ENCODE assay signal across 22 mouse cellular contexts in genomic region chr6:116893299-116893698, GRCm38 (mm10).
DNase-seq lines count a peak whose midpoint lies in the region; ATAC-seq and TF ChIP-seq lines count a peak whose summit lies in the region.
"Had no signal": no experiment of that assay in that cellular context is flagged by ENCODE, and none has a peak within 500 bp of the region (broad histone marks: within the 10 kb centered on the region; RNA-seq: fewer than 3 reads in every experiment).

No protein-coding gene starts in this region.

- H3K36me3 ChIP-seq in embryonic facial prominence, embryonic 13.5 days = no peaks in the 10 kb centered on the region
- H3K36me3 ChIP-seq in embryonic facial prominence, embryonic 10.5 days (replicated peaks) = no peaks in the 10 kb centered on the region
- H3K36me3 ChIP-seq in limb, embryonic 14.5 days (ENCODE audit: control insufficient read depth, insufficient read depth, low read length) = no peaks in the 10 kb centered on the region
- H3K36me3 ChIP-seq in limb, embryonic 10.5 days = no peaks in the 10 kb centered on the region
- no peaks in the 10 kb centered on the region for H3K36me3 ChIP-seq in stomach, embryonic 15.5 days
- H3K36me3 ChIP-seq: embryonic facial prominence, embryonic 15.5 days; limb, embryonic 13.5 days; liver, embryonic 13.5 days; midbrain, embryonic 15.5 days; neural tube, embryonic 15.5 days had no signal

- peak overlapping the region; percentile 57 for H3K27ac ChIP-seq in embryonic facial prominence, embryonic 13.5 days
- H3K27ac ChIP-seq in embryonic facial prominence, embryonic 10.5 days (replicated peaks) = no peak overlapping the region
- no peak overlapping the region for H3K27ac ChIP-seq in limb, embryonic 14.5 days (replicated peaks; ENCODE audit: low read depth, low read length)
- no peak overlapping the region for H3K27ac ChIP-seq in limb, embryonic 10.5 days
- peak overlapping the region; percentile 49 for H3K27ac ChIP-seq in stomach, embryonic 15.5 days
- H3K27ac ChIP-seq: embryonic facial prominence, embryonic 15.5 days; hindbrain, embryonic 14.5 days; limb, embryonic 13.5 days; liver, embryonic 13.5 days; midbrain, embryonic 15.5 days; neural tube, embryonic 15.5 days had no signal

- TF ChIP-seq POLR2A in limb, embryonic 14.5 days (IDR thresholded peaks at IDR 0.05; ENCODE audit: borderline replicate concordance, extremely low read depth, insufficient read depth, insufficient read length) = no peak

- H3K4me2 ChIP-seq in embryonic facial prominence, embryonic 13.5 days = no peak overlapping the region
- no peak overlapping the region for H3K4me2 ChIP-seq in limb, embryonic 14.5 days (replicated peaks; ENCODE audit: low read depth, low read length, severe bottlenecking)
- no peak overlapping the region for H3K4me2 ChIP-seq in stomach, embryonic 15.5 days
- H3K4me2 ChIP-seq: embryonic facial prominence, embryonic 15.5 days; hindbrain, embryonic 14.5 days; limb, embryonic 13.5 days; liver, embryonic 13.5 days; midbrain, embryonic 15.5 days; neural tube, embryonic 15.5 days had no signal

- no peak overlapping the region for H3K9ac ChIP-seq in embryonic facial prominence, embryonic 13.5 days
- H3K9ac ChIP-seq in limb, embryonic 14.5 days (ENCODE audit: low read depth, low read length, severe bottlenecking) = no peak overlapping the region
- H3K9ac ChIP-seq in stomach, embryonic 15.5 days = no peak overlapping the region
- H3K9ac ChIP-seq: embryonic facial prominence, embryonic 15.5 days; hindbrain, embryonic 14.5 days; limb, embryonic 13.5 days; liver, embryonic 13.5 days; midbrain, embryonic 15.5 days; neural tube, embryonic 15.5 days had no signal

- WGBS in embryonic facial prominence, embryonic 13.5 days = 47% methylated on average over 8 of the region's 8 CpGs
- 90% methylated on average over 8 of the region's 8 CpGs for WGBS in embryonic facial prominence, embryonic 10.5 days
- WGBS in limb, embryonic 14.5 days = 67% methylated on average over 8 of the region's 8 CpGs
- 90% methylated on average over 8 of the region's 8 CpGs for WGBS in limb, embryonic 10.5 days
- WGBS in stomach, embryonic 15.5 days = 43% methylated on average over 8 of the region's 8 CpGs

- no peak for DNase-seq in embryonic facial prominence, embryonic 10.5 days (ENCODE audit: low spot score)
- peak; percentile 52 for DNase-seq in limb, embryonic 14.5 days (ENCODE audit: low spot score)
- DNase-seq in limb, embryonic 10.5 days (ENCODE audit: low spot score) = no peak
- DNase-seq in NIH3T3 (ENCODE audit: low read depth) = peak; percentile 6
- no peak for DNase-seq in thymus, postnatal 14 days
- DNase-seq: adrenal gland, postnatal 36 days; cerebellum, adult 11 months; cerebellum, postnatal 25 days; heart, postnatal 4 days; kidney, adult 18-20 months; kidney, postnatal 4 days; liver, embryonic 13.5 days; lung, adult 2 months; thymus, postnatal 36 days had no signal

- peaks cover 34% of the 10 kb centered on the region for H3K4me1 ChIP-seq in embryonic facial prominence, embryonic 13.5 days
- H3K4me1 ChIP-seq in embryonic facial prominence, embryonic 10.5 days = peaks cover 9% of the 10 kb centered on the region
- peaks cover 10% of the 10 kb centered on the region for H3K4me1 ChIP-seq in limb, embryonic 14.5 days (ENCODE audit: control insufficient read depth, insufficient read depth, low read length)
- peaks cover 5% of the 10 kb centered on the region for H3K4me1 ChIP-seq in limb, embryonic 10.5 days
- peaks cover 10% of the 10 kb centered on the region; the same call in 1 of the 2 replicates for H3K4me1 ChIP-seq in stomach, embryonic 15.5 days
- H3K4me1 ChIP-seq: liver, embryonic 13.5 days; midbrain, embryonic 15.5 days had no signal

- no peaks in the 10 kb centered on the region for H3K9me3 ChIP-seq in embryonic facial prominence, embryonic 13.5 days
- H3K9me3 ChIP-seq in embryonic facial prominence, embryonic 10.5 days = no peaks in the 10 kb centered on the region
- no peaks in the 10 kb centered on the region for H3K9me3 ChIP-seq in limb, embryonic 14.5 days (ENCODE audit: control insufficient read depth, low read length)
- no peaks in the 10 kb centered on the region for H3K9me3 ChIP-seq in limb, embryonic 10.5 days (replicated peaks)
- H3K9me3 ChIP-seq in stomach, embryonic 15.5 days = no peaks in the 10 kb centered on the region
- H3K9me3 ChIP-seq: embryonic facial prominence, embryonic 15.5 days; limb, embryonic 13.5 days; liver, embryonic 13.5 days; midbrain, embryonic 15.5 days; neural tube, embryonic 15.5 days had no signal

- H3K4me3 ChIP-seq in embryonic facial prominence, embryonic 13.5 days = no peak overlapping the region
- H3K4me3 ChIP-seq in embryonic facial prominence, embryonic 10.5 days = no peak overlapping the region
- H3K4me3 ChIP-seq in limb, embryonic 14.5 days (replicated peaks; ENCODE audit: low read length) = no peak overlapping the region
- no peak overlapping the region for H3K4me3 ChIP-seq in limb, embryonic 10.5 days
- no peak overlapping the region for H3K4me3 ChIP-seq in stomach, embryonic 15.5 days (replicated peaks)
- H3K4me3 ChIP-seq: embryonic facial prominence, embryonic 15.5 days; limb, embryonic 13.5 days; liver, embryonic 13.5 days; midbrain, embryonic 15.5 days; myocyte; neural tube, embryonic 15.5 days had no signal

- no peaks in the 10 kb centered on the region for H3K27me3 ChIP-seq in embryonic facial prominence, embryonic 13.5 days
- H3K27me3 ChIP-seq in embryonic facial prominence, embryonic 10.5 days (replicated peaks; ENCODE audit: low read depth, poor library complexity, severe bottlenecking) = no peaks in the 10 kb centered on the region
- no peaks in the 10 kb centered on the region for H3K27me3 ChIP-seq in limb, embryonic 14.5 days (ENCODE audit: control insufficient read depth, insufficient read depth, low read length)
- H3K27me3 ChIP-seq in limb, embryonic 10.5 days (ENCODE audit: low read depth, poor library complexity, severe bottlenecking) = no peaks in the 10 kb centered on the region
- no peaks in the 10 kb centered on the region for H3K27me3 ChIP-seq in stomach, embryonic 15.5 days (replicated peaks)
- H3K27me3 ChIP-seq: embryonic facial prominence, embryonic 15.5 days; limb, embryonic 13.5 days; liver, embryonic 13.5 days; midbrain, embryonic 15.5 days; neural tube, embryonic 15.5 days had no signal

- no peak for ATAC-seq in embryonic facial prominence, embryonic 13.5 days (ENCODE audit: insufficient number of reproducible peaks, insufficient read depth, low FRiP score, low TSS enrichment, low read depth)
- ATAC-seq in limb, embryonic 14.5 days (ENCODE audit: low FRiP score, low read depth) = no peak
- ATAC-seq in stomach, embryonic 15.5 days (ENCODE audit: insufficient read depth, low FRiP score, low read depth) = no peak
- ATAC-seq: midbrain, embryonic 15.5 days had no signal

Comparison
In these comparisons a context has a peak if more than half of its experiments do, and no peak if none do; other contexts are left out.
1. H3K27ac ChIP-seq: peak in embryonic facial prominence, embryonic 13.5 days (single experiment) and stomach, embryonic 15.5 days (single experiment); none in embryonic facial prominence, embryonic 10.5 days (single experiment), limb, embryonic 14.5 days (single experiment) and limb, embryonic 10.5 days (single experiment).
2. DNase-seq: peak in limb, embryonic 14.5 days (single experiment) and NIH3T3 (single experiment); none in embryonic facial prominence, embryonic 10.5 days (single experiment), limb, embryonic 10.5 days (single experiment) and thymus, postnatal 14 days (single experiment).